In the genomic region with DNA sequence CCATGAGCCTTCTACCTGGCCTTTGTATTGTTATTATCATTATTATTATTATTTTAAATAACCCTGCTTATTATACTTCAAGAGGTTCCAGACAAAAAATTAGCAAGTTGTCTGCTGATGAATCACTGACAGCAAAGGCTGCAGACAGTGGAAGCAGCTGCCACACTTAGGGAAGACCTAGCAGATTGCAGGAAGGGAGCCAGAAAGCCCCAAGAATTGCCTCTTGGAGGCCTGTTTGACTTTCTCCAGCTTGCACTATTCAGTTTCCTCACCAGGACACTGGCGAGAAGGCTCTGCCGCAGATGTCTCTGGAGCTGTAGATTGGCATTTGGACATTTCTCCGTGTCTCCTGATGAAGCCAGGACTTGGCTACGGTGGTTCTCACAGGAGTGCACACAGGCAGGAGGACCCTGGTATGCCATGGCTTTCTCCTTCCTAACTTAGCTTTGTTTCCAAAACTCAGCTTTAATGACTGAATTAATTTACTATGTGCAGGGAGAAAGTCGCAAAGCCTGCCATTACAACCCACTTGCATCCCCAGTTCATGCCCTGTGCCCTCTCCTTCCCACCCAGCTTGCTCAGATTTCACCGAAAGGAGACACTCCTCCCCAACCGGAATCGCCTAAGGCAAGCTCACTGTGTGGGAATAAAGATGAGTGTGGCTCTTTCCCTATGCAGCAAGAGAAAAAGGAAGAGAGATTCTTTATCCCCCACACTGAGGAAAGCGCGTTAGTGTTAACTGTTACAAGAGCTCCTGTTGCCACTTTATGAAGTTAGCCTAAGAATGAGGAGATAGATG, we compare ENCODE assay signal across 9 mouse cellular contexts.
DNase-seq lines count a peak whose midpoint lies in the region; ATAC-seq lines count a peak whose summit lies in the region.
"Had no signal": no experiment of that assay in that cellular context is flagged by ENCODE, and none has a peak within 500 bp of the region (broad histone marks: within the 10 kb centered on the region; RNA-seq: fewer than 3 reads in every experiment).

No protein-coding gene starts in this region.

- peaks cover 28% of the 10 kb centered on the region for H3K4me1 ChIP-seq in embryonic facial prominence, embryonic 13.5 days

- H3K9ac ChIP-seq in embryonic facial prominence, embryonic 13.5 days, result no peak overlapping the region
- H3K9ac ChIP-seq: embryonic facial prominence, embryonic 12.5 days had no signal

- no peak overlapping the region for H3K27ac ChIP-seq in embryonic facial prominence, embryonic 13.5 days
- H3K27ac ChIP-seq: embryonic facial prominence, embryonic 12.5 days; macrophage had no signal

- H3K36me3 ChIP-seq in embryonic facial prominence, embryonic 13.5 days, result no peaks in the 10 kb centered on the region
- H3K36me3 ChIP-seq: embryonic facial prominence, embryonic 12.5 days had no signal

- no peaks in the 10 kb centered on the region for H3K27me3 ChIP-seq in embryonic facial prominence, embryonic 13.5 days
- H3K27me3 ChIP-seq: embryonic facial prominence, embryonic 12.5 days had no signal

- WGBS in embryonic facial prominence, embryonic 13.5 days, result 17% methylated on average over 10 of the region's 10 CpGs

- peak overlapping the region; percentile 3; the same call in 1 of the 2 replicates for H3K4me2 ChIP-seq in embryonic facial prominence, embryonic 13.5 days
- H3K4me2 ChIP-seq: embryonic facial prominence, embryonic 12.5 days had no signal

- DNase-seq in layer of hippocampus, adult 11-12 months (ENCODE audit: low spot score), result peak; percentile 9
- DNase-seq in layer of hippocampus, postnatal 25 days (ENCODE audit: extremely low spot score in 1 of 2, low spot score in 1 of 2), result no peak
- peak; percentile 53 for DNase-seq in R1 (ENCODE audit: low read depth, low spot score)
- DNase-seq in kidney, postnatal 4 days, result peak; percentile 13 to 43
- DNase-seq in urinary bladder, adult 18-20 months (ENCODE audit: low spot score in 2 of 2), result no peak

- no peak overlapping the region for H3K4me3 ChIP-seq in embryonic facial prominence, embryonic 13.5 days
- H3K4me3 ChIP-seq: embryonic facial prominence, embryonic 12.5 days had no signal

- H3K9me3 ChIP-seq in embryonic facial prominence, embryonic 13.5 days, result no peaks in the 10 kb centered on the region
- H3K9me3 ChIP-seq: embryonic facial prominence, embryonic 12.5 days had no signal

- no peak for ATAC-seq in embryonic facial prominence, embryonic 13.5 days (ENCODE audit: insufficient number of reproducible peaks, insufficient read depth, low FRiP score, low TSS enrichment, low read depth)
- ATAC-seq in frontal cortex, adult (ENCODE audit: low TSS enrichment), result no peak

Comparison
In these comparisons a context has a peak if more than half of its experiments do, and no peak if none do; other contexts are left out.
1. DNase-seq: peak in layer of hippocampus, adult 11-12 months (single experiment), R1 (single experiment) and kidney, postnatal 4 days (2 of 2); none in layer of hippocampus, postnatal 25 days (0 of 2) and urinary bladder, adult 18-20 months (0 of 2).